Mouse (Mus musculus): ENCODE data around the gene Grik4. TPM values are rescaled to one million over a fixed set of nuclear protein-coding genes. Genes with fewer than 3 reads are reported as not detected.
A peak's percentile ranks its signal among the peaks of the same experiment; 100 is the strongest.

The Grik4 gene
- polyA plus RNA-seq, 1 experiment from 2014 or later = 7.3 TPM

DNA sequence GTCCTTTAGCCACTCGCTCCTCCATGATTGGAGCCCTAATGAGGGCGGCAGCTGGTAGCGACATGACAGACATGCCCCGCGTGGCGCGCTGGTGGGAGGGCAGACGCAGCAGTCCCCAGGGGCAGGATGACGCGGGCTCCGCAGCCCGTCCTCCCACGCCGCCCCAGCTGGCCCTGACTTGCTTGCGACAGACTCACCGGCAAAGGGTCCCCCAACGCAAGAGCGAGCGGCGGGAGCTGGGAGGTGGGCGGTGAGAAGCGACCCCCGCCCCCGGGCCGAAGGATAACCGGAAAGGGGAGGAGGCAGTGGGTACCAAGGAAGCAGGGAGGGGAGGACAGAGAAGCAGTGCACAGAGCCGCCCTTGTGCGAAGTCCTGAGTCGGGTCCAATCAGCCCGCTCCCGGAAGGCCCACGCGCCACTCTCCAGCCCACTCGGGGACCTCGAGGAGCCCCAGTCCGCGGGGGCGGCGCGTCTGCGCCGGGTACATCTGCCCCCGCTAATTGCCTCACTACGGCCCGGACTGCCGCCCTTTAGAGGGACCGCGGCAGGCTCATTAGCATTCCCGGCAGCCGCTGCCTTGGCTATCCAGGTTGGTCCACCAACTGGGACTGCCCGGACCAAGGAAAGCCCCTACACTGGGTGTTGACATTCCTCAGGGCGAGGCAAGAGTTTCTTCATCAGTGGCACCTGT lies 46.8 kb downstream of the Grik4 start:
- peaks cover 45% of the 10 kb centered on the region for H3K4me1 ChIP-seq (replicated peaks)
- peak overlapping the region; percentile 83 for H3K27ac ChIP-seq
- under 1% methylated on average over 52 of the region's 52 CpGs for WGBS
- ATAC-seq (ENCODE audit: low FRiP score) = peak; percentile 72
- H3K4me3 ChIP-seq = peak overlapping the region; percentile 50
- peak overlapping the region; percentile 97 for H3K4me2 ChIP-seq
- H3K36me3 ChIP-seq = no peaks in the 10 kb centered on the region
- peak overlapping the region; percentile 76 for H3K9ac ChIP-seq
- peaks cover 51% of the 10 kb centered on the region for H3K27me3 ChIP-seq
- no peaks in the 10 kb centered on the region for H3K9me3 ChIP-seq

DNA sequence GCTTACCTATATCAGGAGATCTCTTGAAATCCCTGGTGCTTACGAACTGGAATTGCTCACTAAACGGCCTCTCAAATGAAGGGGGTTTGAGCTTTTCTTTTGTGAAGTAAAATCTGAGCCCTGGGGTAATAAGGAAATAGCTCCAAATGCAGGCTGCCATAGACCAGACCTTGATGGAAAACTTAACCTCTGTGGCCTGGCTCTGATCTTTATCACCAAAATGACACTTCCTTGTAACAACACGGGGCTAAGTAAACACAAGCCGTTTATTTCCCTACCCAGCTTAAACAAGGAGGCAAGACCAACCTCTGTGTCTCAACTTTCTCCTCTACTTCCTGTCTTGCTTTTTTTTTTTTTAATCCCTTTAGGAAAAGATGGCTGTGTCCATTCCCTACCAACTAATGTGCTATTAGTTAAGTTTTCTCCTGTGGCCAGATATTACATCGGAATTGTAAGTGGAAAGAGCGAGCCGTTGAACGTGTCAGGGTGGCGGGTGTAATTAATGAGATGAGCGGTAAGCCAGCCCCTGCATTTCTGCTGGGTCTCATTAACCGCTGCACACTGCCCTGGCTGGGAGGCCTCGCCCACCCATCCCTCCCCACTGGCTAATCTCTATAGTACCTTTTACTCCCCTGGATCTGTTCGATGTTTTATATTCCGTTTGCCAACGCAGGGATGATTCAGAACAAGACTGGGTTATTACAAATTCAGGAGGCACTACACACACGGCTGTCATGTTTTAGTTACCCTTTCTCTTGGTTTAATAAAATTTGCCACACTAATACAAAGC lies 47.7 kb downstream of the Grik4 start:
- no peaks in the 10 kb centered on the region for H3K9me3 ChIP-seq
- peak overlapping the region; percentile 76 for H3K9ac ChIP-seq
- H3K4me3 ChIP-seq = peak overlapping the region; percentile 50
- 8% methylated on average over 16 of the region's 16 CpGs for WGBS
- H3K36me3 ChIP-seq = no peaks in the 10 kb centered on the region
- H3K27ac ChIP-seq = peak overlapping the region; percentile 83
- H3K4me2 ChIP-seq = peak overlapping the region; percentile 97
- H3K27me3 ChIP-seq = peaks cover 44% of the 10 kb centered on the region
- ATAC-seq (ENCODE audit: low FRiP score) = peak; percentile 19; the same call in 1 of the 2 replicates
- H3K4me1 ChIP-seq (replicated peaks) = peaks cover 36% of the 10 kb centered on the region

DNA sequence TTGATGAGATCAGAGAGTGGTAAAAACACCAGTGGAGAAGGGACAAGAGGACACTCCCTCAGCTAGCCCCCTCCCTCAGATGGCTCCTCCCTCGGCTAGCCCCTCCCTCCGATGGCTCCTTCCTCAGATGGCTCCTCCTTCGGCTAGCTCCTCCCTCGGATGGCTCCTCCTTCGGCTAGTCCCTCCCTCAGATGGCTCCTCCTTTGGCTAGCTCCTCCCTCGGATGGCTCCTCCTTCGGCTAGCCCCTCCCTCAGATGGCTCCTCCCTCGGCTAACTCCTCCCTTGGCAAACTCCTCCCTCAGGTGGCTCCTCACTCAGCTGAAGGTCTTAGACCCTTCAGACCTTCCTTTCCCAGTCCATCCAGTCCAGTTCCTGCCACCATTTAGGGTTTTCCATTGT lies 51.5 kb downstream of the Grik4 start:
- Histone ChIP-seq H3K27me3 (peaks cover 17% of the 10 kb centered on the region), H3K9ac (no peak overlapping the region), H3K4me2 (no peak overlapping the region), H3K4me3 (no peak overlapping the region), H3K4me1 (replicated peaks) (peaks cover 28% of the 10 kb centered on the region), H3K36me3 (no peaks in the 10 kb centered on the region), H3K27ac (no peak overlapping the region), H3K9me3 (no peaks in the 10 kb centered on the region)
- 88% methylated on average over 8 of the region's 8 CpGs for WGBS
- no peak for ATAC-seq (ENCODE audit: low FRiP score)

DNA sequence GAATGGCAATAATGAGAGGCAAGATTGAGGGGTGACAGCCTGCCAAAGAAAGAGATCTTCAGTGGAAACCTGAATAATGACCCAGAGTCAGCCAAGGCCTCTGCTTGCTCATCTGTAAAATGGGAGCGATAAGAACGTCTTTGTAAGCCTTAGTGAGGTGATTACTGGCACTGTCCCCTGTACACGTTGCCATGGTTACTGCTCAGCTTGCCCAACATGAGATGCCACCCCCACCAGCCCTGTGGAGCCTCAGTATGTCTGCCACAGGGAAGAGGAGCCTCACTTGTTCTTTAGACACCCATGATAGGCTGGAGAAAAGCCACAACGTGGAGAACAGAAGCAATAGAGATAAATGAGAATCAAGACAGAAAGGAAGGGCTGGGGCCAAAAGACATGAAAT lies 56.4 kb downstream of the Grik4 start:
- Histone ChIP-seq H3K4me2 (no peak overlapping the region), H3K9ac (no peak overlapping the region), H3K4me3 (no peak overlapping the region), H3K27ac (no peak overlapping the region), H3K4me1 (replicated peaks) (peaks cover 31% of the 10 kb centered on the region), H3K9me3 (no peaks in the 10 kb centered on the region), H3K27me3 (0 out of 2 replicates have a peak, but pooled peaks cover 11% of the 10 kb centered on the region), H3K36me3 (no peaks in the 10 kb centered on the region)
- 72% methylated on average over 4 of the region's 4 CpGs for WGBS
- no peak for ATAC-seq (ENCODE audit: low FRiP score)

DNA sequence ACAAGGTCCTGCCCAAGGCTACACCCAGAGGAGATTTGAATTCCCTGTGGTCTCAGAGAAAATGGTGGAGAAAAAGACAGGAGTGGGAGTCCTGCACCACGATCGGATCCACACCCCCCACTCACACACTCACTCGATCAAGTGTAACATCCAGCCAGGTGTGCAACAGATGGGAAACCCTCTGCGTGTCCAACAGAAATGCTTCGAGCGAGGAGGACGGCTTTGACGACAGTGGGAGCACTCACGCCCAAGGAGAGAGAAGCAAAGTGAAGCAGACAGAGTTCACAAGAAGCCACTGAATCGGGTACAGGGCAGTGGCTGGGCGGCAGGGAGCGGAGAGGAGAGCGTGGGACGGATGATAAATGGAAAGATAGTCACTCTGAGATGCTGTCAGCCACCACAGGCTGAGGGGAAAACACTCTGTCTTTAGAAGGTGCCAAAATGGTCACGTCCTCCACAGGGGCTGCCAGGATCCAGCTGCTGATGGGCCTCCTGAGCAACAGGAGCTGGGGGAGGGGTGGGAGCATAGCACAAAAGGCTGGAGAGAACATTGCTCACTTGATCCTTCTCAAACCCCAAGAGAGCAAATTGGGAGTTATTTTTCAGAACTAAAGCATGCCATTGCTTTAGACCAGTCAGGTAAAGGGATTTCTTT lies 58.1 kb downstream of the Grik4 start:
- Histone ChIP-seq H3K9me3 (no peaks in the 10 kb centered on the region), H3K27me3 (0 out of 2 replicates have a peak, but pooled peaks cover 11% of the 10 kb centered on the region), H3K9ac (no peak overlapping the region), H3K27ac (no peak overlapping the region), H3K36me3 (no peaks in the 10 kb centered on the region), H3K4me2 (no peak overlapping the region), H3K4me1 (replicated peaks) (peaks cover 40% of the 10 kb centered on the region), H3K4me3 (no peak overlapping the region)
- 43% methylated on average over 15 of the region's 15 CpGs for WGBS
- no peak for ATAC-seq (ENCODE audit: low FRiP score)

DNA sequence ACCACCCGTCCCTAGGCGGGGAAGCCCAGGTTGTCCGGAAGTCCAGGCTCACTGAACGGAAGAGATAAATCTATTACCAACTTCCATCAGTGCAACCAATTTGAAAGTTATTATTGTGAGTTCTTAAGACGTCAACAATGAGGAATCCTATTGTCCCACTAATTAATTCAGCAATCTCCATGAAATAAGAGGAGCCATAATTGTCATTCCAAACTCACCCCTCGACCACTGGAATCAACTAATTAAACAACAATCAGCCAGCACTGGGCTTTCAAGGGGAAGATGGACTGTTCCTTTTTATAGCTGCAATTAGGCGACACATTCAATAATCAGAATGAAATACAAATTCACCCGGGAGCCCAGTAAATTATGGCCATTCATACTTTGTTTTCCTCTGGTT lies 58.7 kb downstream of the Grik4 start:
- Histone ChIP-seq H3K9ac (no peak overlapping the region), H3K4me2 (no peak overlapping the region), H3K4me1 (replicated peaks) (peaks cover 40% of the 10 kb centered on the region), H3K9me3 (no peaks in the 10 kb centered on the region), H3K27ac (no peak overlapping the region), H3K36me3 (no peaks in the 10 kb centered on the region), H3K4me3 (no peak overlapping the region), H3K27me3 (0 out of 2 replicates have a peak, but pooled peaks cover 11% of the 10 kb centered on the region)
- no peak for ATAC-seq (ENCODE audit: low FRiP score)
- WGBS = 40% methylated on average over 8 of the region's 8 CpGs

DNA sequence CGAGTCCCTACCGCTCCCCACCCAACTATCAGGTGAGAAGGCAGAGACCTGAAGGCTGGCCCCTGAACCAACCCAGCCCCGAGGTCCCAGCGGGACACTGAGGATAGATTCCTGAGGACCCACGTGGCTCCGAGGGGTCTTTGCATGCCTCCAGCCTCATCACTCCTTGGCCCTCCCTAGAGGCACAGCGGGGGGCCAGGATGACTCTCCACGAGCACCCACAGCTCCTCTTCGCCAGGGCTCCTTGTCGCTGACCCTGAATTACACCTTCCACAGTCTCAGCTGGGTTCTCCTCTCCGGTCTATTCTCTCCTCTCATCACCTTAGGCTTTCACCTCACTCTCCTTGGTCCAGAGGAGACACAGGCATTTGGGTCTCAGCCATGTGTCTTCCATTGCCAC lies 59.2 kb downstream of the Grik4 start:
- Histone ChIP-seq H3K4me3 (no peak overlapping the region), H3K27ac (no peak overlapping the region), H3K4me2 (no peak overlapping the region), H3K9ac (no peak overlapping the region), H3K4me1 (replicated peaks) (peaks cover 39% of the 10 kb centered on the region), H3K36me3 (no peaks in the 10 kb centered on the region), H3K27me3 (peaks cover 13% of the 10 kb centered on the region; the same call in 1 of the 2 replicates), H3K9me3 (no peaks in the 10 kb centered on the region)
- 61% methylated on average over 11 of the region's 11 CpGs for WGBS
- no peak for ATAC-seq (ENCODE audit: low FRiP score)

DNA sequence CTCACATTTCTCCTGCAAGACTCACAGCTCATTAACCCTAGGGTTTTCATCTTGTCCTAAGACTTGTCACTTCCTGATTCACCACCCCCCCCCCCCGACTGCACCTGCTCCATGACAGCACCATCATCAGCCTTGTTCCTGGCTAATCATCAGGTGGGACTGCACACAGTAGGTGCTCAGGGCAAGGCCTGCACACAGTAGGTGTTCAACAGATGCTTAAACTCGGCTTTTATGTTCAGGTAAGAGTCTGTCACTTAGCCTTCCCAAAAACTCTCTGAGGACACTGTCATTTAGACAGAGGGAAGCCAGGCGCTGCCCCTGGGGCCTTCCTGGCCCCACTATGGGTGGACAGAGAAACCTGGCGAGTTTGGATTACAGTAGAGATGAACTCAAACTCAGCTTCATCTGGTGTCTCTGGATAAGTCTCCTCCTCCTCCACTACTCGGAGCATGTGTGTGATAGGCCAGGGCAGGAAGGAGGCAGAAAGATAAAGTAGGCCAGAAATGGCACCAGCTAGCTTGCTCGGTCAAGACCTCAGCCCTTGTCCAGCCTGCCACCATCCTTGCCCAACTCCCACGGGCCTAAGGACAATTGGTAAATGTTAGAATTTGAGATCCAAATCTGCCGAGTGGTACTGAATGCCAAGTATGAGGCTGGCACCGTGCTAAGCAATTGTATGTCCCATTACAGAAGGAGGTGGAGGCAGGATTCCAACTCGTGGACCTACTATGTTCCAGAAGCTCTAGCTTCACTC lies 61.1 kb downstream of the Grik4 start:
- WGBS = 81% methylated on average over 10 of the region's 10 CpGs
- H3K9me3 ChIP-seq = no peaks in the 10 kb centered on the region
- no peak overlapping the region for H3K4me3 ChIP-seq
- H3K36me3 ChIP-seq = no peaks in the 10 kb centered on the region
- no peak overlapping the region for H3K9ac ChIP-seq
- H3K27me3 ChIP-seq = peaks cover 18% of the 10 kb centered on the region; the same call in 1 of the 2 replicates
- H3K4me2 ChIP-seq = no peak overlapping the region
- H3K4me1 ChIP-seq (replicated peaks) = peaks cover 46% of the 10 kb centered on the region
- H3K27ac ChIP-seq = no peak overlapping the region
- ATAC-seq (ENCODE audit: low FRiP score) = no peak

DNA sequence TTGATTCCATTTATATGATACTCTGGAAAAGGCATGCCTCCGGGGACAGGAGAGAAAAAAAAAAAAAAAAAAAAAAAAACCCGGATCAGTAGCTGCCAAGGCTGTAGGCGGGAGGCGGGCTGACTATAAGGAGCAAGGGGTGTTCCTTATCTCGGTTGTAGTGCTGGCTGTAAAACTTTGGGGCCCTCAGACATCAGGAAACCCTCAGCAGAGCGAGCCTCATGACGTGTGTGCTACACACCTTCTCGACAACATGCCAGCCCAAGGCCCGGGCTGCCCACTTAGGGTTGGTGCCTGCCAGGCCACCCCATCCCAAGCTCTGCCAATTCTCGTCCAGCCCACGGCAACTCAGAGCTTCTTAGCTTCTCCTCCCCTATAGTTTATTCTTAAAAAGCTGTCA lies 62.0 kb downstream of the Grik4 start:
- H3K27me3 ChIP-seq = peaks cover 22% of the 10 kb centered on the region; the same call in 1 of the 2 replicates
- H3K9me3 ChIP-seq = no peaks in the 10 kb centered on the region
- WGBS = 56% methylated on average over 11 of the region's 11 CpGs
- H3K9ac ChIP-seq = no peak overlapping the region
- peaks cover 48% of the 10 kb centered on the region for H3K4me1 ChIP-seq (replicated peaks)
- ATAC-seq (ENCODE audit: low FRiP score) = no peak
- no peaks in the 10 kb centered on the region for H3K36me3 ChIP-seq
- H3K4me3 ChIP-seq = no peak overlapping the region
- H3K4me2 ChIP-seq = no peak overlapping the region
- H3K27ac ChIP-seq = 0 out of 2 replicates have a peak overlapping the region, but pooled peaks have one; percentile 18

DNA sequence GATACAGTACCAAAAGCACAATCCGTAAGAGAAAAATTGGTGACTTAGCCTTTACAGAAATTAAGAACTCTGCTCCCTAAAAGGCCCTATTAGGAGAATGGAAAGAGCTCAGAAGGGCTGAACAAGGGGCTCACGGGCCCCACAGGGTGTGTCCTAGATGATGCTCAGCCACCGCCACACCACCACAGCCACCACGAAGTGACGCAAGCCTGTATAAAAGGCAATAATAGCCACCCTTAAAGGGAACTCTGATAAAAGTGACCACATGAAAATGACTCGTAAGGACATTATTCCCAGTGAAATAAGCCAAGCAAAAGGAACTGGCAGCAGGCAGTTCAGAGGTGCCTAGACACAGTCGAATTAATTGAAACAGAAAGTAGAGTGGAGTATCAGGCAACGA lies 63.3 kb downstream of the Grik4 start:
- Histone ChIP-seq H3K4me1 (replicated peaks) (peaks cover 39% of the 10 kb centered on the region), H3K4me3 (no peak overlapping the region), H3K4me2 (no peak overlapping the region), H3K36me3 (no peaks in the 10 kb centered on the region), H3K27ac (no peak overlapping the region), H3K27me3 (peaks cover 22% of the 10 kb centered on the region; the same call in 1 of the 2 replicates), H3K9ac (no peak overlapping the region), H3K9me3 (no peaks in the 10 kb centered on the region)
- ATAC-seq (ENCODE audit: low FRiP score) = no peak
- 73% methylated on average over 8 of the region's 8 CpGs for WGBS

DNA sequence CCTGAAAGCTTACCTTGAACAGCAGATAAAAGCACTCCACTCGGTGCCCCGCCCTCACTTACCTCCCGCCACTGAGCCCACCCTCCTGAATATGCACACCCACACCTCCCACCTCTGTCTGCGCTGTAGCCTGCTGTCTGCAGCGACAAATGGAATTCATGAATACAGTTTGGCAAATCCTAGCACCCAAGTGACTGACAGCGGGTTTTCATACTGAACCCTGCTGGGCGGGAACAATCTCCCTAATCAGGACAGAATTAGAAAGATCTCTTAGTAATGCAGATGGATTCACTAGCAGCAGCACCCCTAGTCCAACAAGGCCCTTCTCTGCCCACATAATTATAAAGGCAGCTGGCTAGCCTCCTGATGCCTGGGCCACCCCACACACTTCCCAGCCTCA lies 65.9 kb downstream of the Grik4 start:
- Histone ChIP-seq H3K27ac (no peak overlapping the region), H3K4me3 (no peak overlapping the region), H3K9me3 (no peaks in the 10 kb centered on the region), H3K4me1 (replicated peaks) (peaks cover 29% of the 10 kb centered on the region), H3K4me2 (no peak overlapping the region), H3K36me3 (no peaks in the 10 kb centered on the region), H3K9ac (no peak overlapping the region), H3K27me3 (peaks cover 19% of the 10 kb centered on the region; the same call in 1 of the 2 replicates)
- 16% methylated on average over 7 of the region's 7 CpGs for WGBS
- ATAC-seq (ENCODE audit: low FRiP score) = no peak

DNA sequence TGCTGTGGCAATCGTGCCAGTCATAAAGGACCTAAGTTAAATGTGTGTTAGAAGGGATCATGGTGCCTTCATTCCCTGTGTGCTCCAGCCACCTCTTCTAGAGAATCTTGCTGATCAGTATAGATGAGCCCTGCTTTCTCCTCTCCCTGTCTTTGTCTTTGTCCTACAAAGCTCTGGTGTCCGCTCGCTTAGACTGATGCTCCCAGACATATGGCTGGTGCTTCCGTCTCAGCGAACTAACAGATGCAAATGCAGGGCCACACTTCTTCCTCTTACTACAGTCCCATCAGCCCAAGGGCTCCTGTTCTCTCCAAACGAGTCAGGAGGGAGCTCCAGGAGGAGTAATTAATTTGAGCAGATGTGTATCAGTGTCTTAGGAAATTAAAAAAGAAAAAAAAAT lies 71.4 kb downstream of the Grik4 start:
- Histone ChIP-seq H3K27me3 (peaks cover 15% of the 10 kb centered on the region), H3K9ac (no peak overlapping the region), H3K9me3 (no peaks in the 10 kb centered on the region), H3K36me3 (no peaks in the 10 kb centered on the region), H3K4me1 (replicated peaks) (peaks cover 23% of the 10 kb centered on the region), H3K27ac (no peak overlapping the region), H3K4me3 (no peak overlapping the region), H3K4me2 (no peak overlapping the region)
- ATAC-seq (ENCODE audit: low FRiP score) = no peak
- 45% methylated on average over 6 of the region's 6 CpGs for WGBS
